Mouse (Mus musculus): ENCODE results near the gene Iffo2.
"Not testable (repeated sequence)": the region's sequence is repeated elsewhere in the genome, so short reads cannot be mapped to it uniquely, and the experiment has no call there.

The Iffo2 gene

DNA sequence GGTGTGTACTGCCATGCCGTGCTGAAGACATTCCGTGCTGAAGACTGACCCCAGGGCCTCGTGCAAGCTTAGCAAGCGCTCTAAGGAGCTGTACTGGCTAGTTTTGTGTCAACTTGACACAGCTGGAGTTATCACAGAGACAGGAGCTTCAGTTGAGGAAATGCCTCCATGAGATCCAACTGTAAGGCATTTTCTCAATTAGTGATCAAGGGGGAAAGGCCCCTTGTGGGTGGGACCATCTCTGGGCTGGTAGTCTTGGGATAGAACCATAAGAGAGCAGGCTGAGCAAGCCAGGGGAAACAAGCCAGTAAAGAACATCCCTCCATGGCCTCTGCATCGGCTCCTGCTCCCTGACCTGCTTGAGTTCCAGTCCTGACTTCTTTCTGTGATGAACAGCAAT lies at the start of gene Iffo2:
Gene Iffo2, plus strand, starts transcription at position 301 of the 400 bp plus-strand sequence.
- DNase-seq (ENCODE audit: low read depth, low spot score): not testable (repeated sequence)

DNA sequence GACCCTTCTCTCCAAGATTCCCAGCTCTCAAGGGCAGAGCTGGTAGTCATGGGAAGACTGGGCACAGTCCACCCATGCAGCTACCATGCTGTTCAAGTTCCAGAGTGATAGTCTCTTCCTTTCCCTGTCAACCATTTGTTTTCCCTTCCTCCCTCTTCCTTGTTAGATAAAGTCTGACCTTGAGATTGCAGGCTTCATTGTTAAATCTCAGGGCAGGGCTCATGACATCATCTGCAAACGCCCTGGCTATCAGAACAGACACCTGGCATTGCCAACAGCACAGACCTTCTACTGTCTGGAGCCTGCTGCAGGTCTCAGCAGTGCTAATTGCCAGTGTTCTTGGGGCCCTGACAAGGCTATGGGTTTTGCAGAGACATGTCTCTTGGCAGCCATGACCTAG lies 48.9 kb upstream of the Iffo2 start:
- DNase-seq (ENCODE audit: low read depth, low spot score): no peak

DNA sequence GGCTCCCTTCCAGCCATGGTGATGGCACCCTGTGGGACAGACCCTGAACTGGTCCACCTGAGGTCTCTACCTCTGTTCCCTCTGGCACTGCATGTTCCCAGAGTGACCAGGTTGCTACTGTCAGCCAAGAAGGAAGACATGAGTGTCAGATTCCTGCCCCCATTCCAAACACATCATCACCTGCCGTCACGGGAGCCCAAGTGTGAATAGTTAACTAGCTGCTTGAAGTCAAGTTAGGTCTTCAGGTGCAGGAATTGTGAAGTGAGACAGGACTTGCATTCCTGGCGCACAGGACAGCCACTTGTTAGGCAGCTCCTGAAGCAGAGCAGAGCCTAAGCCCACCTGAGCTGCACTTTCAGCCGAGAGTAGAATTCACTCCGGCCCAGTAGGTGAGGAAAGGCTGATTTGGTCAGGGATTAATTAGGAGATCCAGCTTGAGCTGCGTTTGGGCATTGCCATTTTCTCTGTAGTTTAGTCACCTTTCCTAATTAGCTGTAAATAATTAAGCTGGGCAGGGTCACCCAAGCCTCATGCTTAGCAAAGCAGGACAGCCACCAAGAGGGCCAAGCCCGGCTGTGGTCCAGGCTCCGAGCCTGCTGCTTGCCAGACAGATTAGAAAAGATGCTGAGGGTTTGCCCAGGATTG lies 46.8 kb upstream of the Iffo2 start:
- DNase-seq (ENCODE audit: low read depth, low spot score): no peak

DNA sequence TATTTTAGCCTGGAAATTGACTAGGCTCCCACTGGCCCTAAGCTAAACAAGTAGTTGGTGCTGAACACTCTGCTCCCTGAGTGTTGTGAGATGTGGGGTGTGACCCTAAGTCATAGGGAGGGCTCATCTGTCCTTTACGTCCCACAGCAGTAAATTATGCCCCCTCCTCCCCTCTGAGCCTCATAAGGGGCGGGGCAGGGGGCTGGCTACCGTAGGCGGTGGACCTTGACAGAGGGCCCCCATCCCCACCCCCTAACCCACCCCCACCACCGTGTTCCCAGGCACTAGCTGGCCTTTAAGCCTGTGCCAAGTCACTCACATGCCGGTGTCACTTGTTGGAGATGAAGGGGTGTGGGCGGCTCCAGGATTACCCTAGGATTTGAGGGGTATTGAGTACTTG lies 45.9 kb upstream of the Iffo2 start:
- DNase-seq (ENCODE audit: low read depth, low spot score): no peak

DNA sequence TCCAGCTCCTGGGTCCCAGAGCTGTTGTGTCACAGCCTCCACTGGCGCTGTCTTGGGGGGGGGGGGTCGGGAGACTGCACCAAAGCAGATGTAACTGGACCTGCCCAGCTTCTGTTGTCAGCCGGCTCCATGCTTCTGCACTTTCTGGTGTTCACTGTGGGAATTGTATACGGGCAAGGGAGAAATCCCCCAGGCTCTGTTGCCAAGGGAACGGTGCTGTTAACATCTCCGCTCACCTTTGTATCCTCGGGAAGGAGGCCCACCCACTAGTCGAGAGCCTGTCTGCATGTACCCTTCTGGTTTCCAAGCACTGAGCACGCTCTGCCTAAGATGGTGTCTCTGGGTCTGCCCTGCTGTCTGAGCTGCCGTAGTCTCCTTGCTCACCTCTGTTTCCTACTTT lies 43.3 kb upstream of the Iffo2 start:
- peak; percentile 60 for DNase-seq (ENCODE audit: low read depth, low spot score)

DNA sequence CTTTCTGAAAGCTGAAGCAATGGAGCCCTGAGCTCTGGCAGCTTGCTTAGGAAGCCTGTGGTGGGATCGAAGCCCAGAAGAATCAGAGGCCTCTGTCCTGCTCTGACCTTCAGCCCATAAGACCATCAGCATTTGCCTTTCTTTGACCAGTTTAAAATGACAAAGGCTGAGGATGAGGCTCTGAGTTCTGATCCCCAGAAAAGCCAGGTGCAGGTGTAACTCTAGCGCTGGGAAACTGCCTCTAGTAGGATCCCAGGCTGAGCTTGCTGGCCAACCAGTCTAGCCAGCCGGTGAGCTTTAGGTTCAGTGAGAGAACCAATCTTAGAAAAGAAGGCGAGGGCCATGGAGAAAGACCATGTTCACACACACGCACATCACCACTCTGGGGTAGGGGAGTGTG lies 42.0 kb upstream of the Iffo2 start:
- DNase-seq (ENCODE audit: low read depth, low spot score): peak; percentile 44

DNA sequence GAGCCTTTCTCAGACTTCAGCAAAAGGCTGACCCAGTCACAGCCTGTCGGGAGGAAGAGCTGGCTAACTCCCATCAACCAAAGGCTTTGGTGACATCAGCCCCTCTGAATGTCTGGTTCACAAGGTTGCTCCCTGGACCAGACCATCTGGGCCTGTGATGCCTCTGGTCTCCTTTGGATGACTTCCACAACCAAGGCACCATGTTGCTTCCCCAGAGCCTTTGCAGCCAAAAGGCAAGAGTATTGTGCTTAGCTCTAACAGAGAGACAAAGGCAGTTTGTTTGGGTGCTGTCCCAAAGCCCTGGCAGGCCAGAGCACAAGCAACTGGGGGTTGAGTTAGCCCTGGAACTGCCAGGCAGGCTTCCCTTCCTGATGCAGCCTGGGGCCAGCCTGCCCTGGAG lies 40.4 kb upstream of the Iffo2 start:
- no peak for DNase-seq (ENCODE audit: low read depth, low spot score)

DNA sequence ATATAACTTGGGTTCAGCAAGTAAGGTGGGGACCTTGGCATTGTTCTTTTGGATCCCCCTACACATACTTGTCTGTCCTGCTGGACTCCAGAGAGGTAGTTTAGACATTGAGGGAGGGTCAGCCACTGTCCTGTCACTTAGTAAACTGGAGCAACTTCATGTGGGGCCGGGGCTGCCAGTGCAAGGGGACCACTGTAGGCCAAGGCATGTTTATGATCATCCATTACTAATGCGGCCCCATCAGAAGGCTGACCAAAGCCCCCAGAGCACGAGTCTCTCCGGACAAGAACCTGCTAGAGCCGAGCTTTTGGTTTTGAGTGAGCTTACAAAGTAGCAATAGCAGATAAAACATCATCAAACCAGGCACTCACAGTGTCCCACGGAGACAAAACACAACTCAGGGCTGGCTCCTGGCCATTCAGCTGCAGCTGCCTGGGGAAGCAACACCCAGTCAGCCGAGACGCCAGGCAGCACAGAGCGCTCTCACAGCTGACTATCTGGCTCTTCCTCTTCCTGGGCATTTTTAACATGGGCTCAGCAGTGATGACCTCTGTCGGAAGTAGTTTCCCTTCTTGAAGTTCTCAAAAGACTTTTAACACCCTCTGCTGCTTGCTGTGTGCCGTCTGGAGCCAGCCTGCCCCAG lies 39.8 kb upstream of the Iffo2 start:
- DNase-seq (ENCODE audit: low read depth, low spot score): no peak

DNA sequence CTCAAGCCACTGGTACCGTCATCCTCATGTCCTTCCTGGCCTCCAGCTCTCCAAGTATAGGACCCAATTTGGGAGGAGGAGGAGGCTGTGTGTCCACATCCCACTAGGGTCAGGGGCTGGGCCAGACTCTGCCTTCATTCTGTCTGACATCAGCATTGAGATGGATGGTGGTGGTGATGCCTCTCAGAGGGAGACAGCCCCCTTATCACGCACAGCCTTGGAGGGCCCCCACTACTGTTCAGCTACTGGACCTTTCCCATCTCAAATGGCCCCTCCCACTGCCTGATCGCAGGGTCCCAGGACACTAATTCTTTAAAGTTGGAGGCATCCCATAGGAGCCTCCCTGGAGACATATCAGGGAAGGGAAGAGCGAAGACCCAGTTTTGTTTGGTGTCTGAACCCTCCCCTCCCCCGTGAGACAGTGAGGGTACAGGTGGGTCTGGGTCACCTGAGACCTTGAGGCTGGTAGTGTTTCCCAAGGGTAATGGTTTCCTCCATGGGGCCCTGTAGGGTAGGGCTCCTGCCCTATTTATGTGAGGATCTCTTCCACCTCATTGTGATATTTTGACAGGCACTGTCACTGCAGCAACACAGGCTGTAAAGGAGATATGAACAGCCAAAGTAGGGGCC lies 38.7 kb upstream of the Iffo2 start:
- DNase-seq (ENCODE audit: low read depth, low spot score): no peak

DNA sequence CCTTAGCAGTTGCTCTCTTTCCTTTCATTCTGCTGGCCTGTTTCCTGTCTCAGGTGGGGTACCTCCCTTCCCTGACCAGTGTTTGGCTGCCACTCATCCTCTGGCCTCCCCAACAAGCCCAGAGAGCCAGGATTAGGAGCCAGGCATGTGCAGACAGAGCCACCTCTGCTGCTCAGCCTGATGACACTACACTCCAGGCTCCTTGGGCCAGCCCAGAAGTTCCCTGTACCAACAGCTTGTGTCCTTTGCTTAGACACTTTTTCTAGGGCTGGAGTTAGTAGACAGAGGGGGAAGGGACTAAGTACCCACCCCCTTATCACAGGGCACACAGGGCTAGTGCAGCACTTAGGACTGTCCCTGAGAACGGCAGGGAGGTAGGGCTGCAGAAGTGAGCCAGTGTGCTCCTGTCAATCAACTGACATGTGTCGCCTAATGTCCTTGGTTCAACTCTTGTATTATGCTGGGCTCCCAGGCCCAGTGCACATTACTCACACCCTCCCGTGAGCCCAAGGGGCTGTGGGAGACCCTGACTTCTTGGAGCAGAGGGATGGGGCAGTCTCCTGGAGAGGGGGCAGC lies 38.0 kb upstream of the Iffo2 start:
- DNase-seq (ENCODE audit: low read depth, low spot score): no peak

DNA sequence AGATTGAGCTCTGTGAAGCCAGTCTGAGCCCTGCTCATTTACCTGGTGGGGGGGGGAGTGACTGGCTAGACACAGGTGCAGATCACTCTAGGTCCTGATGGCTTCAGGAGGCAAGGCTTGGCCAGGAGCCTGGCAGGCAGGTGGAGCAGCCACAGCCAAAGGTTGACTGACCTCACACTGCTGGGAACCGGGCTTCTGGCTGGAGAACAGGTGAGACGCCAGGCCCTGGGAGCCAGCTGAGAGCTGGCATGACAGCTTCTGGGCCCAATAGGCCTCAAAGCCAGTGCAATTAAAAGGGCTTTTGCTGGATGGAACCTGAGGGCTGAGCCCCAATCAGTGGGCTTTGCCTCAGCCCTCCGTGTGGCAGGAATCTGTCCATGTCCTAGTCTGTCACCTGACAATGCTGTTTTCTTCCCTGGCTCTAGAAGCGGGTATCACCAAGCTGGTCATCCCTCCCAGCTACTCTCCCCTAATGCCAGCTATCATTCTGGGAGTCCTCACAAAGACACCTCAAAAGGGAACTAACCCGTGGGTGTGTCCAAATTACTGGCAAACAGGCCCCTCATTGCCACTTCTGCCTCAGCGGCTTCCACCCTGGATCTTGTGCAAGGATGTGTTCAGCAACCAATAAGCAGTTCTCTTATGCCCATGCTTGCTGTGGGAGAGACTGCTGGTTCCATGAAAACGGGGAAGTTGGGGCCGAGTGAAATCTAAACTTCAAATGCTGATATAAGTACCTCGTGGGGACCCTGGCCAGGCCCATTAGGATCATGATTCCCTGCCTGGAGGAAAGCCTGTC lies 36.9 kb upstream of the Iffo2 start:
- no peak for DNase-seq (ENCODE audit: low read depth, low spot score)

DNA sequence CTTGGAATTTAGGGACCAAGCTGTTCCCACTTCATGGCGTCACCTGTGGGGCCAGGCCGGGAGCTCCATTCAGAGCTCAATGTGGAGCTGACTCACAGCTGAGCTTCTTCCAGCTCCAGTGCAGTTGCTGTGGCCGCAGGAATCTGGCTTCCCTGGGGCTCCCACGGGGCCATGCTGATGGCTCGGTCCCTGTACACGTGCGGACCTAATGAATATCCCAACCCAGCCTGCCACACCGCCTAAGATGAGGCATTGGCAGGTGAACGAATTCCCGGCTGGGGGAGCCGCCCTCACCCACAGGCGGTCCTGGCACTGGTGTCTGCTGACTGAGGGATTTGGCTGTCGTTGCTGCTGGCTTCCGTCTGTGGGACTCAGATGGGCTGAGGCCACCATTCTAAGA lies 29.5 kb upstream of the Iffo2 start:
- DNase-seq (ENCODE audit: low read depth, low spot score): no peak

DNA sequence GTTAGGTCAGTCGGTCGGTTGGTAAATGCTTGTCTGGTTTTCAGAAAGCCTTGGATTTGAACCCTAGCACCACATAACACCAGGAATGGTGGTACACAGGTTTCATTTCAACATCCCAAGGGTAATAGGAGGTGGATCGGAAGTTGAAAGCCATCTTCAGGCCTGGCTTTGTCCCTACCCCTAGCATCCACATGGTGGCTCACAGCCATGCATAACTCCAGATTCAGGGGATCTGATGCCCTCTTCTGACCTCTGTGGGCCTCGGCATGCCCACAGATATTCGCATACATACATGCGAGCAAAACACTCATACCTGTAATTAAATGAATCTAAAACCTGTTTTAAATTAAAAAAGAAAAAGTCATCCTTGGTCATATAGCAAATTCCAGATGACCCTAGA lies 28.6 kb upstream of the Iffo2 start:
- DNase-seq (ENCODE audit: low read depth, low spot score): no peak

DNA sequence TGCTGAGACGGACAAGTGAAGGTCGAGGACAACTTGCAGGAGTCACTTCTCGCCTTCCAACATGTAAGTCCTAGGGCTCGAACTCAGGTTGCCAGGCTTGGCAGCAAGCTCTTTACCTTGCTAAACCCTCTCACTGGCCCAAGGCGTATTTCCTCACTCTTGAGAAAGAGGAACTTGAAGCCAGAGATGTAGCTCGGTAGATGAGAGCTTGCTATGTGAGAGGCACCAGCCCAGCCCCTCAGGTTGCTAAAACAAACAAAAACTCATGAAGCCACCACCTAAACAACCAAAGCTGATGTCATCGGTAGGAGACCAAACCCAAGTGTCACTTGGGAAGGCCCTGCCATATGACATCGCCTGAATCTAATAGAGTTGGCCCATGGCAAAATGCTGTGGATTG lies 26.4 kb upstream of the Iffo2 start:
- no peak for DNase-seq (ENCODE audit: low read depth, low spot score)

DNA sequence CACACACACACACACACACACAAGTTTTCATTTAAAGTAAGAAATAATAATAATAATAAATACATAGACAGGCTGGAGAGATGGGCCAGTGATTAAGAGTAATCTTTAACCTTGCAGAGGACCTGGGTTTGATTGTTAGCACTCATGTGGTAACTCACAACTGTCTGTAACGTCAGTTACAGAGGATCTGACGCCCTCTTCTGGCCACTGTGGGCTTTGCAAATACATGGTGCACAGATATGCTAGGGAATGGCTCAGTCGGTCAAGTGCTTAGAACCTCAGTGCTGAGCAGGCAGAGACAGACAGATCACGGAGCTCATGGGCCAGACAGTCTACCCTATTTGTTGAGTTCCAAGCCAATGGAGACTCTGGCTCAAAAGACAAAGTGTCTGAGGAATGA lies 24.6 kb upstream of the Iffo2 start:
- no peak for DNase-seq (ENCODE audit: low read depth, low spot score)

DNA sequence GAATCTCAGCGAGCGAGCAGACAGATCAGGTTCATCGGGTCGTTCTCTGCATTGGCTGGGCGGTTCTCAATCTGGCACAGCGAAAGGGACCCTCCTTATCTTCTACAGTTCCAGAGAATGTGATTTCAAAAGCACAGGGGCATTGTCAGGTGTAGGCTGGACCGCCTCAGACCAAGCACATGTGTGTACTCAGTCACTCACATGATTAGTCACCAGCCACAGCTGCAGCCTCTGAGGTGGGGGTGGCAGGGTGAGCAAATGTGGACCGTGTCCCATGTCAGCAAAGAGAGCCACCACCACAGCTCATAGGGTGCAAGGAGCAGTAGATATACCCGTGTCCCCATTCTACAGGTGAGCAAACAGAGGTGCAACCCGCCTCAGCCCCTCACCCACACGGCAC lies 23.6 kb upstream of the Iffo2 start:
- no peak for DNase-seq (ENCODE audit: low read depth, low spot score)

DNA sequence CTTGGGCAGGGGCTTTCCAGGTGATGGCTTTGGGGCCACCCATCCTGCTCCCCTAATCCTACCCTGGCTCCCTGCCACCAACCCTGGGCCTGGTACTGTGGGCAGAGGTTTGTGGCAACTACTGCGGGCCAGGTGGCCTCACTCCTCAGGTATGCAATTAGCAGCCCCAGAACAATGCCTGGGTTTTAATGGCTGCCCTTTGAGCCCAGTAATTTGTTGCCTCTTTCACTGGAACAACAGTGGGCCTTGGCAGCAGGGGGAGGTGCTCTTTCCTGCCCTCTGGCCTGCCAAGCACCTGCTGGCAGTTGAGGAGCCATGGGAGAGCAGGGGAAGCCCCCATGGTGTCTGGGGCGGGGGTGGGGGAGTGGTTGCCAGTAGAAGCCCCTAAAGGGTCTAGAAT lies 21.3 kb upstream of the Iffo2 start:
- DNase-seq (ENCODE audit: low read depth, low spot score): no peak

DNA sequence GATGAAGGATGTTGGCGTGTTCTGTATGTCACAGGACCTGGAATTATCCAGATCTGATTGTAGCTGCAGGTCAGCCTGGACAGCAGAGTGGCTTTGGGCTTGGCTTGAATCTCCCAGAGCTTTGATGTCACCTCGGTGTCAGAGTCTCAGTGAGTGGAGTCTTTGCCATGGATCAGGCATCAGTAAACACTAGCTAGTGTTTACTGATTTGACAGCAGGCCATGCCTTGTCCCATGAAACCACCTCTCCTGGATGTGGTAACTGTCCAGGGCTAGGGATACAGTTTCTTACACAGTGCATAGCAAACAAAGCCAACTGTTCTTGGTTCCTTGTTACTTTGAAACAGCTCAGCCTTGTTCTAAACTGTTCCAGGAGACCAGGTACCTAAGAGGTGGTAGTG lies 18.8 kb upstream of the Iffo2 start:
- no peak for DNase-seq (ENCODE audit: low read depth, low spot score)

DNA sequence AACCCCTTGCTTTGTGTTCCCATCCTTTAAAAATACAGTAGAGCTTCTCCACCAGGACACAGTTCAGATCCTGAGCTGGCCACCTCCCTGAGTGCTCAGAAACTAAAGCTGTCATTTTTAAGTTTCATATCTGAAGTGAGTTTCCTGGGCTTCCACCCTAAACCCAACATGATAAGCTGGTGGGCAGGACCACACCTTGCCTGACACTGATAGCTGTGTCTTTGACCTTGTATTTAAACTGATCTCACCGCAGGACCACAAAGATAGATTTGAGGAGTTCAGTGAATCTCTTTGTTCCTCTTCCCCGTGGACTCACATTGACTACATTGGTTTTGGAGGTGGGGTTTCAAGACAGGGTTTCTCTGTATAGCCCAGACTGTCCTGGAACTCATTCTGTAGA lies 17.4 kb upstream of the Iffo2 start:
- no peak for DNase-seq (ENCODE audit: low read depth, low spot score)

DNA sequence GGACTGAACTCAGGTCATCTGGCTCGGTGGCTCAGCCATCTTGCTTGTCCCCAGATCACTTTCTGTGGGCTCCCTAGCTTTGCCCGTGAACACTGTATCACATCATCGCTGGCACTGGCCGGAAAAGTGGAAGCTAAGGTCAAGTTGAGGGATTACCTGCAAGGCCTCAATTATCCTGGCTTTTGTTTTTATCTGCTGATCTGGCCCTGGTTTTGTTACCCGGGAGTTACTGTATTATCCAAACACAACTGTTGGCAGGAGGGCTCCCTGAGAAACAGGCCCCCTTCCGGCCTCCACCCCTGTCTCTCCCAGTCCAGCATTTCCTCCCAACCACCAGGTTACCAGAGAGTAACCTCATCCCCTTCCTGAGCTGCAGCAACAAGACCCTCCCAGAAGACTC lies 11.1 kb upstream of the Iffo2 start:
- no peak for DNase-seq (ENCODE audit: low read depth, low spot score)

DNA sequence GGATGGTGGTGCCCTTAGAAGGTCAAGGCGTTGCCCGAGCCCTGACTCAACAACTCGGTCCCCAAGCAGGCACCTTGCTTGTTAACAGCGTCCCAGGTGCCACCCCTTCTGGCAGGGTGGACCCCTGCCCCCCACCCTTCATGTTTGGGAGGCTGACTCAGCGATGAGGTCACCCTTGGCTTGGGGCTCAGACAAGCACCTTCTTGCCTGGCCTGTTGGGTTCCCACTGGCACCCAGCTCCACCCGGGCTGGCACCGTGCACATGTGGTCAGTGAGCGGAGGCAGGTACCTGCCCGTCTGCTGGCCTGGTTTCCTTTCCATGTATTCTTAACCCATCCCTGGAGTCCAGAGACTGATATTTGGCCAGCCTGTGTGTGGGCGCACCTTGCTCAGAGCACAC lies 8.4 kb upstream of the Iffo2 start:
- DNase-seq (ENCODE audit: low read depth, low spot score): no peak

DNA sequence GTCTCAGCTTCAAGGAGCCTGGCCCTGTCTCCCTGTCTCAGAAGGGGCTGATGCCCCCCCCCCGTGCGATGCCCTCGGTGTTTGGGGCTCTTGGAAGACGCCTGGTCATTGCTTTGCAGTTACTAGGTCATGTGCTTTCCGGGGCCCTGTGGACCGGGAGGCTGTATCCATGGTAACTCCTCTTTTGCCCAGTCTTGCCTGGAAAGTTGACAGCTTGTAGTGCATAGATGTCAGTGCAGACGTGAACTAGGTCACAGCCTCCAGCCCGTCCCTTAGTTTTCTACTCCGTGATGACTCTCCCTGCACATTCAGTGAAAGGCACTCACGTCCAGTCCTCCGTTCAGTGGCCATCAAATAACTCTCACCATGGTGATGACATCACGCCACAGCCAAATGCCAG lies 3.9 kb upstream of the Iffo2 start:
- no peak for DNase-seq (ENCODE audit: low read depth, low spot score)

Measured in ES-CJ7 (cell line).